Comparison of ENCODE assay signal across 22 mouse cellular contexts in genomic region chr1:180499766-180500165, GRCm38 (mm10). TPM values are rescaled to one million over a fixed set of nuclear protein-coding genes. Genes with fewer than 3 reads are reported as not detected.
"Had no signal": no experiment of that assay in that cellular context is flagged by ENCODE, and none has a peak within 500 bp of the region (broad histone marks: within the 10 kb centered on the region; RNA-seq: fewer than 3 reads in every experiment).

No protein-coding gene starts in this region.

- H3K27ac ChIP-seq: heart, adult 2 months; heart, embryonic 13.5 days; heart, embryonic 15.5 days; hindbrain, embryonic 13.5 days; hindbrain, embryonic 15.5 days; hindbrain, postnatal 0 days; layer of hippocampus, adult 2 months; left cerebral cortex, adult 2 months; limb, embryonic 10.5 days; limb, embryonic 12.5 days had no signal

- H3K27me3 ChIP-seq: hindbrain, embryonic 13.5 days; hindbrain, embryonic 15.5 days; limb, embryonic 12.5 days had no signal

- H3K9me3 ChIP-seq: heart, embryonic 13.5 days; heart, embryonic 15.5 days; hindbrain, embryonic 13.5 days; hindbrain, embryonic 15.5 days; limb, embryonic 10.5 days; limb, embryonic 12.5 days had no signal

- DNase-seq: gastrocnemius, postnatal 14 days; gastrocnemius, postnatal 36 days; heart, adult 11 months; heart, adult 2 months; heart, postnatal 14 days; heart, postnatal 36 days; kidney, adult 11 months; kidney, adult 2 months; kidney, postnatal 10 days; kidney, postnatal 25 days; kidney, postnatal 4 days; liver had no signal

- H3K4me3 ChIP-seq: heart, adult 2 months; heart, embryonic 13.5 days; heart, embryonic 15.5 days; hindbrain, embryonic 13.5 days; hindbrain, embryonic 15.5 days; layer of hippocampus, adult 2 months; left cerebral cortex, adult 2 months; limb, embryonic 10.5 days; limb, embryonic 12.5 days had no signal

- H3K4me1 ChIP-seq: heart, embryonic 15.5 days; hindbrain, embryonic 13.5 days; hindbrain, embryonic 15.5 days had no signal

- H3K36me3 ChIP-seq: heart, embryonic 13.5 days; heart, embryonic 15.5 days; hindbrain, embryonic 13.5 days; hindbrain, embryonic 15.5 days; limb, embryonic 10.5 days; limb, embryonic 12.5 days had no signal

RNA-seq across cellular contexts. Expression of gene Stum, which starts 16.5 kb away (rescaled TPM):
- total RNA-seq: hematopoietic stem cell, adult 5-6 weeks had no signal
